Mouse (Mus musculus) CH12F3 (cell line): ENCODE data around the gene Cd300lf.

Experiments
- in situ Hi-C: fragments of 300-500 bp; cut with MboI; formaldehyde crosslinking; loops from 2 replicates; pipeline ENCODE4 v1.14.3; 2020; ENCODE audit warnings: low sequenced_read_pairs

Gene Cd300lf

GRCm38 (mm10) chr11:115080886-115081285 lies 52.9 kb downstream of the Cd300lf start:
- in situ Hi-C loops, result no loop called here

GRCm38 (mm10) chr11:115078680-115079079 lies 55.1 kb downstream of the Cd300lf start:
- in situ Hi-C loops, result no loop called here

DNA sequence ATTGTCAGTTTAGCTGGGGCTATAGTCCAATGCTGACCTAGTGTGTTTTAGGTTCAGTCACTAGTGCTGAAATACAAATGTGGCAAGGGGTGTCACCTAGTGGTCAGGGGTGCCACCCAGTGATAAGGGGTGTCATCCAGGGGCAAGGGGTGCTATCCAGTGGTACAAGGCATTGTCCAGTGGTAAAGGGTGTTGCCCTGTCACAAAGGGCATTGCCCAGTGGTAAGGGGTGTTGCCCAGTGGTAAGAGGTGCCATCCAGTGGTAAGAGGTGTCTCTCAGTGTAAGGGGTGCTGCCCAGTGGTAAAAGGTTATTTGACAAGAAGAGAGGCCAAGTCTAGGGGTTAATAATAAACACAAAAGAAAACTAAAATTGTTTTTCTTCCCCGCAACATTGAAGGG lies 56.4 kb downstream of the Cd300lf start:
- in situ Hi-C loops, result no loop called here

DNA sequence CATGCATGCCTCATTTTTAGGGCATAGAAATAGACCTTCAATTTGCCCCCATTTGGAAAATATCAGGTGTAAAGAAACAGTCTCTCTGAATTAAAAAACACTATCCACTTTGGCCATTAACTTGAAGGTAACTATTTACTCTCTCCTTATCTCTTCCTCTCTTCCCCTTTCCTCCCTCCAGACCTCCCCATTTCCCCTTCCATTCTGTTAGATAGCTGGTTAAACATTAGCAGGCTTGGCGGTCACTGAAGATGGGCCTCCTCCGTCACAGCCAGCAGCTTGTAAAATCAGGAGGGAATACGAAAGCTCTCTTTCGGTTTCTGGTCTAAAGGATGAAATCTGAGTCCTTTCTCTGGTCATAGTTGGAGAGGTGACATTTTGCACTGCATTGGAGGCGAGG lies 57.9 kb downstream of the Cd300lf start:
- in situ Hi-C loops, result no loop called here

- in situ Hi-C loops, result no loop called here
These were observed 58.4 kb downstream of the Cd300lf start for GRCm38 (mm10) chr11:115075407-115075806.

DNA sequence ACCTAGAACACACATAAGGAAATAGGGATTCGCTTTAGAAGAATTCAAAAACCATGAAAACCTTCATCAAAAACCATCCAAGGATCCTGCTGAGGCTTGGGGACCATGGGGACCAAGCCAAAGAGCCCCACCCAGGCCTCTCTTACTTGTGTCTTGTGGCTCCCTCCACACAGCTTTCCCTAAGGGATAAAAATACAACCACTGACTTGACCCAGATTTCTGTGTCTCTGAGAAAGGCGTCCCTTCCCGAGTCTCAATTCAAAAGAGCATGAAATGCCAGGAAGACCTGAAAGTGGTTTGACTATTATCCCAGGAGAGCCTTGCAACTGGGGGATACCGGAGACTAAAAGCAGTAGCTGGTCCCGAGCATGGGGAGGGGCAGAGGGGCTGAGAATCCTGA lies 60.8 kb downstream of the Cd300lf start:
- in situ Hi-C loops, result no loop called here

- in situ Hi-C loops, result no loop called here
These were observed 62.0 kb downstream of the Cd300lf start for GRCm38 (mm10) chr11:115071631-115072294.

GRCm38 (mm10) chr11:115071015-115071551 lies 62.7 kb downstream of the Cd300lf start:
- in situ Hi-C loops, result no loop called here

GRCm38 (mm10) chr11:115066768-115067167 lies 67.0 kb downstream of the Cd300lf start:
- in situ Hi-C loops, result no loop called here
